Mouse (Mus musculus): ENCODE results near the gene Bnc1.

Bnc1 gene

DNA sequence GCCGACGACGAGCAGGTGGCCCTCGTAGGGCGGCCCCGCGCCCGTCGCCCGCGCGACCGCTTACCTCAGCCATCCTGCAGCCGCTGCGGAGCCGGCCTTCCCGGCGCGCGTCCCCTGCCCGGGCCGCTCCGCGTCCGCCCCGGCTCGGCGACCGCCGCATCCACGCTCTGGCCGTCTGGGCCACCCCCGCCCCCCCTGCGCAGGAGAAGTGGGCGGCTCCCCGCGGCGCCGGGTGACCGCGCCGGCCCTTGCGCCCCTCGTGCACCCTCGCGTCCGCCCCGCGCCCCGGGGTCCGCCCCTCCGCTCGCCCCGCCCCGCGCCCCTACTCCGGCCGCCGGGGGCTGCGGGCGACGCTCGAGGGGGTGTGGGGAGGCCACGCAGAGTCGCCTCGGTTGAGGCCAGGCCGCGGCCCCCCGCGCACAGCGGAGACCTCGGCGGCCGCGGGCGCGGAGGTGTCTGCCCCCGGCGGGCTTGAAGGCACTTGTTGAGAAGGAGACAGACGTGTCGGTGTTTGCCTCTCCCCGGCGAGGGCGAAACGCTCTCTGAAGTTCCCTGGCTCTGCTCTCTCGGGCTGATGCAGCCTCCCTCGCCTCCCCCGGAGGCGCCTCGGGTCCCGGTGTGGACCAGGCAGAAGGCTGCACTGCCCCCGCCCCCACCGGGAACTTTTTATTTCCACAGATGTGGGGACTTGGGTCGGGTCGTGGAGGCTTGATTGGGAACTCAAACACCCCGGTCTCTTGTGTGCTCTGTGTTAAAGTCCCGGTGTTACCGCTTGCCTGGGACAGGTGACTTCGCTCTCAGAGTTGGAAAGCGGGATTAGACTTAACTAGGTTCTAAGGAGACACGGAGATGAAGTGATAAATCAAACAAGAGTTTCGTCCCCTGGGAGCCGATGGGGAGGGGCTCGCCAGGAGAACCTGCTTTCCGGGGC is at the start of gene Bnc1:
Gene Bnc1, minus strand, starts transcription at position 162 of the 931 bp plus-strand sequence.
- DNase-seq (ENCODE audit: low spot score) = no peak

DNA sequence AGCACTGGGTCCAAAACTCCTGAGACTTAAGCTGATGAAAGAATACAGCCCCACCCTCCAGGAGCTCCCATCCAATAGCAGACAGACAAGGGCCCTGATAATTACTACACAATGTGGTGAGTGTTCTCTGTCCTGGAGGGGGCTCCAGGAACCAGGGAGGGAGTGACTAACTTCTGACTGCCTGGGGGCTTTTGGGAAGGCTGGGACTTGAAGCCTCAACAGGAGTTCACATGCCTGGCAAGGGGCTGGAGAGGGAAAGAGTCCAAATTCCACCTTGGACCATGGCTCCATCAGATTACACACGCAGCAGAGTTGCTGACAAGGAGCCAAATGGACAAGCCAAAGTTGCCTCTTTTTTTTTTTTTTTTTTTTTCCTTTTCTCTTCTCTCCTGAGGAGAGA is 41.3 kb upstream of the Bnc1 start:
- no peak for DNase-seq (ENCODE audit: low spot score)

DNA sequence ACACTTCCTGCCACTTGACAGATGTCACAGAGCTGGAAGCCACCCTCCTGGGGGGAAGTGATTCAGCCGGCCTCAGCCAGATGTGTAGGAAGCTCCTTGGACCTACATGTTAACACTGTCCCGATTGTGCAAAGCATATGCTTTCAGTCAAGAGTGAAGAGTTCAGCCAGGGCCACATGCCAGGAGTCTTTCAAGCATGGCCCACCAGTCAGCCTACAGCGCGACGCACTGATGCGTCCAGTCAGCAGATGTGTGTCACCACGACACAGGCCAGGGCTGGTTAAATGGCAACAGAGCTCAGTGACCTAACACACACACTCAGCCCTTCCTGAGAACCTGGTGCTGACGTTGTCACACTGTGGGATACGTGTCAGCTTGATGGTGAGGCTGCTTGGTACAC is 37.6 kb upstream of the Bnc1 start:
- DNase-seq (ENCODE audit: low spot score) = no peak

DNA sequence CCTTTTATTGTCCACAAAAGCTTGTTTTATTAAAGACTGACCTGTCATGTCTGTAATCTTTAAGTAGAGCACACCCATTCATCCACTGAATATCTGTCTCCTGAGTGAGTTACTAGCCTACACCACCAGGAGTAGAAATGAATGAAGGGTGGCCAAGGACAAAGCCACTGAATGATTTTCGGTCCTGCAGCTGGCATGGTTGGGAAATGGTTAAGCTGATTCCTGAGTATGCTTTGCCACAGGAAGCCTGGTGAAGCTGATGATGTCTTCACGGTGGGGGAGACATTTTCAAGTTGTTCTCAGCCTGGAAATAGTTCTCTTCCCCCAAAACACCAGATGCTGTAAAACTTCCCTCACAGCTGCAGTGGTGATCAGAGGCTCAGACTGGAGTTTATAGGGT is 33.7 kb upstream of the Bnc1 start:
- DNase-seq (ENCODE audit: low spot score) = no peak

DNA sequence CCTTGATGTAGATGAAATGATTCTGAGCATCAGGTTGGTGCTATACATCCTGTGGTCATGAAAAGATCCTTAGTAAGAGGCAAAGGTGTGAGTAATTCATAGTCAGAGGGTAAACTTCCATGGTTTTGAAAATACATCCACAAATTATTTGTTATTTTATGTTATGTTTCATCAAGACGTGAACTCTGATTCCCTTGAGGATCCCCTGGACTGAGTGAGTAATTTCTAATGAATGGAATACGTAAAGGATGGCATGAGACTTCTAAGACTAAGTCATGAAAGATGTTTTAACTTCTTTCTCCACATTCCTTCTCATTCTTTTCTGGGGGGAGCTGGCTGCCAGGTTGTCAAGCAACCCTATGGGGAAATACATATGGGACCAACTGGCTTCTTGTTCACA is 31.6 kb upstream of the Bnc1 start:
- DNase-seq (ENCODE audit: low spot score) = no peak

DNA sequence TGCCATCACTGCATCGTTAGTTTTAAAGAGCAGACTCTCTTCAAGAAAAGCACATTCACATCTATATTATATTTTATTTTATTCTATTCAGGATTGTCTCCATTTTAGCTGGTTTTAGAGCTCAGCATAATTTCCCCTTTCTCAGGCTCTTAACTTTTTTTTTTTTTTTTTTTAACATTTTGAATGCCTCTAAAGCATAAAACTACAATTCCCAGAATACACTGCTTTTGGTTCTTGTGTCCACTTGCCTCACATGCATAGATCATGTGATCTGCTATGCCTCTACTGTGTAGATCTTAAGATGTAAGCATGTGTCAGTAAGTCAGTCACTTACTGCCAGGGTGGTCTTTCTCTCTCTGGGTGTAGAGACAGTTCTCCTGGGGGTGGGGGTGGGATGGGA is 30.3 kb upstream of the Bnc1 start:
- DNase-seq (ENCODE audit: low spot score) = no peak

DNA sequence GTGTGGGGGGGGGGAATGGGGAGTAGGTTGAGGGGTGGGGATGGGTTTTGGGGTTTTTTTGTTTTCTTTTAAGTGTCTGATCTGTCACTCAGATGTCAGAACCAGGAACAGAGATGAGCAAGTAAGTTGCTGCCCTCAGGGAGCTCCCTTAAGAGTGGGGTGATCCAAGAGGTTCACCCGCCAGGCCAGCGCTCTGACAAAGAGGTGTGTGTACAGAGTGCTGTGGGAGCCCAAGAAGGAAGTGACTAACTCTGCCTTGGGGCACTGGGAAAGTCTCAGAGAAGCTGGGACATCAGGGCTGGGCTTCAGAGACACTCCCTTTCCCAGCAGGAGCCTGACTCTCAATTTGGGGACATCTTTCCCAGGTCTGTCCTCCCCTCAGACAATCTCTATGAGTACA is 25.9 kb upstream of the Bnc1 start:
- DNase-seq (ENCODE audit: low spot score) = no peak

DNA sequence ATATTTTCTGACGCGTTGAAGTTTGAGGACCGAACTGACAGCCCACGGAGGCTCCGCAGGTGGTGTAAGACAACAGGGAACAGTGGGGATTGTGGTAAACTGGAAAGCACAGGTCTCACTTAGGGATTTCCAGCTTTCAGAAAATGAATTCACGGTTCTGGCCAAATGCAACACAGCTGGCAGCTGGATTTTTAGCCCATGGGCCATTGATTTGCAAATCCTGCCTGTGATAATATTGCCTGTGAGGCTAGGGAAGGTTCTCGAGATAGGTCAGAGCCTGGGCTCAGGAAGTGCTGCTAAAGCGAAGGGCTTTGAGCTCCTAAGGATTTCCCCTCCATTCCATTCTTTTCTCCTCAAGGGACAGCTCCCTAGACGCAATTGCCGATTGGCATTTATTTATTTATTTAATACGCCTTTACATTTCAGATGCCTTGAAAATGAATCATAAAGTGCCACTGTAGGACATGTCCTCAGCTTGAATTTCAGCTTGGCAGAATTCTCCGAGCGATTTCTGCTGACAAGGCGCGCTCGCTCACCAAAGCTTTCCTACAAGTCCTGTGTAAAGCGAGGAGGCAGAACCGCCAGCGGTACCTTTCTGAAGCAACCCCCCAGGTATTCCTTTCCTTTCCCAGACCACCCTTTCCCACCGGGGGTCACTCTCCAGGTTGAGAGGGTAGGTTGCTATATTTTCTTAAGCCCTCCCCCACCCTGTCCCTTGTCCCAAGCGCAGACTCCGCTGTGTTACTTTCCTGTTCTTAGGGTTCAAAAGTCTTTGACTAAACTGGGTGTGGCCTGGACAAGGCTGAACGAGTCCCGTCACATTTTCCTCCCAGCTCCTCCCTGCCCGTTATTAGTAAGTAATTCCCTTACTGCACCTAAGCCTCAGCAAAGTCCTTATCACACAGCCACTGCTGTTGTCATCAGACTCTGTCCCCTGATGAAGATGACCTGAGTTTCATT is 24.9 kb upstream of the Bnc1 start:
- DNase-seq (ENCODE audit: low spot score) = no peak

DNA sequence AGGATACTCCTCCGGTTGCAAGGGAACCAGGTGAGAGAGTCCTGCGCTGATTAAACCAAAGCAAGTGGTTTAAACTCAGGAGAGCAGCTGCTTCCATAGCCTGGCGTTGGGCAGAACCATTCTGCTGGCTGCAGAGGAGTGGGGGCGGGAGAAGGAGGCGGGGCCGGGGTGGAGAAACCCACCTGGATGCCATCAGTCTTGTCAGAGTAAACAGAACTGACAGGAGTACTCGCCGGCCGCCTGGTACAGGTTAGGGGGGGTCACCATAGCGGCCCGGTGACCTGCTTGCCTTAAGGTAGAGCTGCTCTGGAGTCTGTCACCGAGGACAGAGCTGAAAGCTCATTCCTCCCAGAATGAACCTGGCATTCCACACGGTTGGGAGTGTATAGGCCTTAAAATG is 20.4 kb upstream of the Bnc1 start:
- no peak for DNase-seq (ENCODE audit: low spot score)

DNA sequence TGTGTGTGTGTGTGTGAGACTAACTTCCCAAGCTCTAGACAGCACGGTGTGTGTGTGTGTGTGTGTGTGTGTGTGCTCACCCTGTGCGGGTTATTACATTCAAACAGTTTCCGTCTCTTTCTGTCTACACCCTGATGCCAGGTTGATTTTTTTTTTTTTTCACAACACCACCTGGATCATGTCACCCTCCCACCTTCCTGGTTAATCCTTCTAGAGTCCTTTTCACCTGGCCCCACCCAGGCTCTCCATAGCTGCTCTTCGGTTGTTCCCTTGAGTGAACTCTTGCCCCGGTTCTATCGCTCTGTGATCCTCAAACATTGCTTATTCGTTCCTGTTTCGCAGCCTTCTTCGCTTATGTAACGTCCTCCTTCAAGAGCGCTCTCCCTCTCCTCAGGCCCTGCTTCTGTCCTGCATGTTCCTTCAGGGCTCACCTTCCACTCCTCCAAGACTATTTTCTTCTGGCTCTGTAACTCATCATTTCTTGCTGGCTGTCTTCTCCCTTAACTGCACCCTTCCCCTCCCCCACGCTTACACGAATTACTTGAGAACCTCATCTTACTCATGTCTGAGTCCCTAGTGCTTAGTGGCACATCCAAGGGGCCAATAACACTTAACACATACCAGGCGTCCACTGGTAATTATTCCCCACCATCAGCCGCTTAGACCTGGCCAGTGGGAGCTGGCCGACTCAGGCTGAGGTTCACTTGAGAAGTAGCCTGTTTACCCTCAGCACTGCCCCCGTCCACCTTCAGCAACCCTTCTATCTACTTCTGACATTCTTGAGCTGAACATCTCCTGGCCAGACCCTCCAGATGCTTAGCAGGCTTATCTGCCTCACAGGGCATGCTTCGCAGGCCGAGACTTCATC is 19.7 kb upstream of the Bnc1 start:
- DNase-seq (ENCODE audit: low spot score) = no peak

DNA sequence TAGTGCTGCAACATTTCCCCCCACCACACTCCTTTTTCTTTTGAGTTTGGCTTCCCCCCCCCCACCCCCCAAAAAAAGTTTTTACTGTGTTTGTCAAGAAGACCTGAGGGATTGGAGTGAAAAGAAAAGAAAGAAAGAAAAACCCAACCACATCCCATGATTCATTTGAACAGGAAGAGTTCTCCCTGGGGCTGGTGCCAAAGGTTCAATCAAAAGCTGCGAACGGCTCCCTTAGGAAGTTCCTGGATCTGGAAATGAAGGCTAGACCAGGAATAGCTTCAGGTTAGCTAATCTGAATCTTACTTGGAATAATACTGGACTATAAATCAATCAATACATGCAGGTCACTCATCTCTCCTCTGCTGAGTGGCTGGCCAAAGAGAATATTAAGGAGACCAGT is 15.1 kb upstream of the Bnc1 start:
- DNase-seq (ENCODE audit: low spot score) = no peak

DNA sequence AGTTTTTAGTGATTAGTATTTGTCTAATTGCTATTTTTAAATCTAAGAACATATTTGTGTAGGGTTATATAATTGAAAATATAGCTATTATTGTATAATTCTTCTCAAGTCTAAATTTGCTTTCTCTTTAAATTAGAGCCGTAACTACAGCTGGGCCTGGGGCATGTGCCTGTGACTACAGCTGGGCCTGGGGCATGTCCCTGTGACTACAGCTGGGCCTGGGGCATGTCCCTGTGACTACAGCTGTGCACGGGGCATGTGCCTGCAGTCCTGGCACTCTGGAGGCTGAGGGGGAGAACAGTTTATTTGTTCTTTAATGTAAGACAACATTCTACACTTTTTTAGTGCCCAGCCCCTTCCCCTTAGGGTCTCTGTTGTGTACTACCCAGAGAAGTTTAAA is 12.1 kb upstream of the Bnc1 start:
- DNase-seq (ENCODE audit: low spot score) = no peak

DNA sequence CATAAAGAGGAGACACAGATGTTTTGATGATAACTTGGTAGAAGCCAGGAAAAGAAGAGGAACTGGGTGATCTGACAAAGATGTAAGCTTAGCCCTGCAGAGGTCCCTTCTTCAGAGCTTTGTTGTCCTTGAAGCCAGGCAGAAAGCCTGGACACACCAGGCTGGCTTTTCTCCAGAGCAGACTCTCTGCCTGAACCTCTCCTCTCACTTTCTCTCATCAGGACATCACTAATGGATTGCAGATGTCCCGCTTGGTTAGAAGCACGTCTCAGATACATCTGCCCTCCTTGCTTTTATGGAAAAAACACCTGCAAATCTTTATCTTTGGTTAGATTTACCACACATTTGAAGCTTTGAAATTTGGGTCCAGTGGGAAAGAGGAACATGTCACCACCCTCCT is 7.7 kb upstream of the Bnc1 start:
- DNase-seq (ENCODE audit: low spot score) = no peak

DNA sequence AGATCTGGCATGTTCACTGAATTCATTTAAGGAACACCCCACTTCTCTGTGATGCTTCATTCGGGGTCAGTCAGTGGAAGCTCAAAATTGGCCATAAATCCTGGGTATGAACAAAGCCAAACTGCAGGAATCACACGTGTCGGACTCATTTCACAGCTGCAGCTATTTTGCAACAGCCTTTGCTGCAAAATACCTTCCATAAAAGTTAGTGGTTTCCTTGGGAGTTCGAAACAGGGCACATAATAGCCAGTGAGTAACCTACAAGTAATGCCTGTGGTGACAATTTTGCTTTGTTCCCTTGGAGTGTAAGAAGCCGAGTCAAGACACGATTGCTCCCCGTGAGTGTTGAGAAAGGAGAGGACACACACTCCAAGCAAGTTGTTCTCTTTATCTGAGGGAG is 7.3 kb upstream of the Bnc1 start:
- DNase-seq (ENCODE audit: low spot score) = no peak

DNA sequence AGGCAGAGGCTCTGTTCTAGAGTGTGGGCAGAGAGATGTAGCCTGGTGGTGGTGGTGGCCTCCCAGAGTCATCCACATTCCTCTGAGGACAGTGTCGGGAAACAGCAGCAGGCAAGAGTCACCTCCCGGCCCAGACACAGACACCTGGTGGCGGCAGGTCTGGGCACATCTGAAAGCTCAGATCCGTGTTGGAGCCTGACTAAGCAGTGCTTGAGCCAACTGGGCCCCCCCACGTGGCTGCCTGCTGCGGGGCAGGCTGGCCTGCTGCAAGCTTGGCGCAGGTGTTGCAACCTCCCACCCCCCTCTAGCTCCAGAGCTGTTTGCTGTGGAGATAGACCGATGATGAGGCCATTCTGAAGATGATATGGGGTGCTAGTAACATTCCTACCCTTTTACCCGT is 3.9 kb upstream of the Bnc1 start:
- DNase-seq (ENCODE audit: low spot score) = no peak

DNA sequence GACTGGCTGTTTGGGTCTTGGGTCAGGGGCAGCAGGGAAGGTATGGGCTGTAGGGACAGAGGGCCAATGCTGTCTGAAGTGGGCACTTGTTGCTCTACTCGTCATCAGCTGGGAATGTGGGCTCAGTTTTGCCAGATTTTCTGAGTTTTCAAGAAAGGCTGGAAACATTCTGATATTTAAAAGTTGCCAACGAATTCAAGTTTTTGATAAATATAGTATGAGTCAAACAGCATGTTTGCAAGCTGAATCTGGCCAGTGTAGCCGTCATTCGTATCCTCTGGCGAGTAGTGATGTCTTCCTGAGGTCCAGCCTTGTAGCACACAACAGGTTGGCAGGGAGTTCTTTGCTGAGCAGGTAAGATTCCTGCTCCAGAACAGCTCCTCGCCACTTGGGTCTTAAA is 3.0 kb upstream of the Bnc1 start:
- DNase-seq (ENCODE audit: low spot score) = no peak

DNA sequence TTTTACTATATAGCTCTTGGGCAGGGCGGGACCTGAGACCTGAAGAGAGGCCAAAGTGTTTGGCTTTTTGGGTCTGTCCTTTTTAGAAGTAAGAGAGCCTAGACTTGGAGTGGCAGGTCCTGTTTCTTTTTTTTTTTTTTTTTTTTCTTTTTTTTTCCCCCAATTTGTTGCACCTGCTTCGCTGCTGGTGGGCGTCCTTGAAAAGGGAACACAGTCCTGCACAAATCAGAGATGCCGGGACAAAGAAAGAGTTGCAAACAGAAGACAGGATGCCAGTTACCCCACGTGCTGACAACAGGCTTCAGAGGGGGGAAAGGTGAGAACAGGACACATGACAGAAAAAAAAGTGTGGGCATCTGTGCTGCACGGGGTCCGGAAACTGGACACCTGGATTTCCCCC is 1.0 kb upstream of the Bnc1 start:
- DNase-seq (ENCODE audit: low spot score) = no peak

DNA sequence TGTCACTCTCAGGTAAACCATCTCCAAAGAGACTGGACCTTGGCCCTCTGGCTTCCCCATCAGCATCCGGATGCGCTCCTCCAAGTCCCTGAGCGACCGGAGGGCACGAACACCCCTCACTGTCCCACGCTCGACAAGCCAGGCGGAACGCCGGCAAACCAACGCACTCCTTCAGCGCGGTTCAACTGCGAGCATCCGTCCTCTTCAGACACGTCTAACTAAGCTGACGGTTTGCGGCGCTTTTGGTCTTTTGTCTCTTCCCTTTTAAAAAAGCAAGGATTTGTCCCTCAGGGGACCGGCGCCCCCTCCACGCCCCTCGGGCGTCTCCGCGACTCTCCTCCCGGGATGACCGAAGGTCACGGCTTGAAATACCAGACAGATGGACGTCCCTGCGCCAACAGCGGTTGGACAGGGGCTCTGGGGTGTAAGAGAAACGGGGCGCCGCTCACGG is 456 bp downstream of the Bnc1 start:
- no peak for DNase-seq (ENCODE audit: low spot score)

DNA sequence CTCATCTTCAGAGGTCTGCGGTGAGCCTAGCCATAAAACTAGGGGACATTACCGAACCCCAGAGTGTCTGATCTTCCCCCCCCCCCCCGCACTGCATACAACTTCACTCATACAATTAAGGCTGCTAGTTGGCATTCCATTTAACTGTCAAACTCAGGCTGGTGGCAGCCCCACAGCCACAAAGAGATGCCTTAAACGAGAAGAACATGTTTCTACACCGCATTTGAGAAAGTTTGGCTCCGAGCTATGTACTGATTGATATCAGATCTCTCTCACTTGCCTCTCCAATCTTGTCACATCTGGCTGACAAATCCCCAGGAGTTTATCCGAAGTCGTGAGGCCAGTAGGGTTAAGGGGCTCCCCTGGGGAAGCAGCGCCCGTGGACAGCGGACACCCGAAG is 976 bp downstream of the Bnc1 start:
- no peak for DNase-seq (ENCODE audit: low spot score)

DNA sequence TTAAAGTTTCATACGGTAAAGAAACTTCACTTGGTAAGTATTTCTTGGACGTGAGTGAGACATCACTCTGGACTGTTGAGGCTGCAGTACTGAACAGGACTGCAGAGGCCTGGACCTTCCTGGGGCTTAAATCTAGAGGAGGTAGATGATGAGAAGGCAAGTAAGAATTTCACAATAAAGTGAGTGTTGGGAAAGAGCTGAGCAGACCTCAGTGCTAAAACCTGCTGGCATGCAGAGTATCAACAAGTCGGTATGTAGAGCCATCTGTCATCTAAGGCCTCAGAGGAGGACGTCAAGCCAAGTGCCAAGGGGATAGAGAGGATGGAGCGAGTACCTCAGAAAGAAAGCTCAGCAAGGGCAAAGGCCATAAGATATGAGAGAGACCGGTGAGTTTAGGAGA is 8.4 kb downstream of the Bnc1 start:
- DNase-seq (ENCODE audit: low spot score) = no peak

DNA sequence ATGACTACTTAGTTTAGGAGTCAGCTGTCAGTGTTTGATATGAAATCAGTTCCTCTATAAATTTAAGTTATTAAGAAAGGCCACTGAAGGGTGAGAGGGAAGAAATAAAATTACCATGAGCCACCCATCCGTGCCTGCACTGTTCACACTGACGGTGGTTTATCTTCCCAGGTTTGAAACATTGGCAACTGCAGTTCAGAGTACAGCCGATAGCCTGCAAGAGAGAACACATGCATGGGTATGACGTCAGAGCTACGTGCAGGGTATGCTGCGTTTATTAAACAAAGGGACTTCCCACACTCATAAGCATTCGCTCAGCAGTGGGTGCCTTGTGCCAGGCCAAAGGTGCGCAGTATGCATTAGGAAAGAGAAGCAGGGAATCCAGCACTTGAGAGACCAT is 13.8 kb downstream of the Bnc1 start:
- no peak for DNase-seq (ENCODE audit: low spot score)

DNA sequence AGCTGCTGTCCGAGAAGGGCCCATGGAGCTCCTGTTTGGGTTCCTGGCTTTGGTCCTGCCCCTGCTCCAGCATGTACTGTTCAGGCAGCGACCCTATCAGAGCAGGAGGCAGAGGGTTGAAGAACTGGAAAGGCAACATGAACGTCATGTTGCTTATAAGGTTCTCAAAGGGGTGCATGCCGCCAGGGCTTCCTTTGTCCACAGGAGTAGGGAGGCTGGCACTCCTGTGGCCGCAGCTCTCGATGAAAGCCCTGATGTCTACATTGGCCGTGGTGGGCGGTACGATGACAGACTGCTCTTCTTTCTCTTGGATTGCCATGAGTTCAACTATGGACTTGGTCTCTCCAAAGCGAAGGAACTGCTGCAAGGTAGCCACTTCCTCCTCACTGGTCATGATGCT is 17.5 kb downstream of the Bnc1 start:
- DNase-seq (ENCODE audit: low spot score) = no peak

Measured in left cerebral cortex, adult 11 months (tissue).